Mouse (Mus musculus) heart, adult 2 months (tissue): ENCODE measurements around the gene Nrap. TPM values are rescaled to one million over a fixed set of nuclear protein-coding genes. Genes with fewer than 3 reads are reported as not detected.

Experiments
- DNase-seq, 2 experiments: peaks; one replicate each; pipeline ENCODE4 v3.0.0; 2021
- H3K27ac ChIP-seq: fragments of 200-600 bp; 2 replicates; pipeline ENCODE4 v1.8.1; 2022
- H3K27me3 ChIP-seq: fragments of 200-500 bp; 2 replicates; pipeline ENCODE4 v1.6.1; 2012; ENCODE audit warnings: mild to moderate bottlenecking, low read length, inconsistent platforms, mixed read lengths; ENCODE audit not compliant: control insufficient read depth, insufficient read depth
- H3K36me3 ChIP-seq: fragments of 200-500 bp; 2 replicates; pipeline ENCODE4 v1.6.1; 2012; ENCODE audit warnings: low read length, inconsistent platforms; ENCODE audit not compliant: control insufficient read depth, insufficient read depth
- H3K4me1 ChIP-seq: fragments of 200-500 bp; 2 replicates; pipeline ENCODE4 v1.6.1; 2011; ENCODE audit warnings: low read length; ENCODE audit not compliant: control insufficient read depth, insufficient read depth
- H3K4me3 ChIP-seq: fragments of 200-600 bp; 2 replicates; pipeline ENCODE4 v1.8.1; 2022
- H3K79me2 ChIP-seq: fragments of 200-500 bp; replicated peaks from 2 replicates; pipeline ENCODE4 v1.6.1; 2012; ENCODE audit warnings: mild to moderate bottlenecking, inconsistent platforms, low read length, moderate library complexity, mixed read lengths; ENCODE audit not compliant: control insufficient read depth, insufficient read depth
- H3K9ac ChIP-seq: fragments of 200-500 bp; 2 replicates; pipeline ENCODE4 v1.6.1; 2012; ENCODE audit warnings: low read depth, mild to moderate bottlenecking, control low read depth, inconsistent platforms, low read length, mixed read lengths
- CTCF ChIP-seq: fragments of 200-600 bp; IDR thresholded peaks from 2 replicates; pipeline ENCODE4 v1.8.1; 2022; ENCODE audit warnings: antibody characterized with exemption, mild to moderate bottlenecking, moderate library complexity
- EP300 ChIP-seq: fragments of 200-500 bp; IDR thresholded peaks from 2 replicates; pipeline ENCODE4 v1.6.1; 2011; ENCODE audit warnings: low read depth, low read length, control low read depth; ENCODE audit not compliant: insufficient read depth
- POLR2A ChIP-seq: fragments of 200-500 bp; IDR thresholded peaks from 2 replicates; pipeline ENCODE4 v1.6.1; 2011; ENCODE audit warnings: mild to moderate bottlenecking, low read depth, low read length, control low read depth; ENCODE audit not compliant: insufficient read depth
- WGBS: fragments of 180-500 bp; shearing (Covaris S2); methylation state at CpG from one replicate; pipeline ENCODE4 v1.1.7; 2018; 5-methylcytosine and 5-hydroxymethylcytosine counted together
- intact Hi-C: fragments of 180-260 bp; cut with DNase I; formaldehyde crosslinking; loops from one replicate; pipeline ENCODE4 v1.15.1; 2025
- polyA plus RNA-seq: library from polyadenylated mRNA; depleted of rRNA; stranded (reverse); fragments of >200 nt; gene quantifications from 2 replicates; pipeline ENCODE4 v1.2.3, GENCODE M21; 2012
- total RNA-seq, 2 experiments: library from RNA; stranded (reverse); gene quantifications; 2 replicates each; pipeline ENCODE4 v1.2.3; 2021

Nrap gene
- total and polyA plus RNA-seq, 3 experiments, result 135 to 420 (median 307) TPM

DNA sequence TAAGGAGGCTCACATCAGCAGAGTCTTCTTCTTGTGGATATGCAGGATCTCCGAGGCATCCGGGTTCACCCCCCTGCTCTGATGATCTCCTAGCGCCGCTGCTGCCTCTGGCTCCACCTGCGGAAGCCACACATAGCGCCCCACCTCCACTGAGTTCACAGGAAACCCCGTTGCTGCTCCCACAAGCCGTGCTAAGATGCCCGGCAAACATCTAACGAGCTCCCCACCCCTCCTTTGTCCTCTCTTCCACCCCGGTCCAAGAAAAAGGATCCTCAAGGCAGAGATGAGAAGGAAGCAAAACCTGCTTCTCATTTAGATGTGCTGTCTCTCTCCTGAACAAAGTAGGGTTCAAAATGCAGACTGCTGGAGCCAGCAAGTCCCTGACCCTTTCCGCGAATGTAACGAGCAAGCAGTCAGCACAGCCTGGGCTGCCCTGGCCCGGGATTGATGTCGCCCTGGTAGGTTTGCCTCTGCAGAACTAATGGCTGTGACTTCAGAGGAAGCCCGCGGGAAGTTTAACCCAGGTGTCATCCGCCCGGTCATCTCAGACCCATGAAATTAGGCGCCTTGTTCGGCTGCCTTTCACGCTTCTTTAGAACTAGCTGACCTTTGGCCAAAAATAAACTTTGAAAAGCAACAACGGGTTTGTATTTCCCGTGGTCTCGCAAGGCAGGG is 69.5 kb downstream of the Nrap start:
- no peak for DNase-seq
- H3K4me1 ChIP-seq, result peaks cover 2% of the 10 kb centered on the region; the same call in 1 of the 2 replicates
- intact Hi-C loops, result no loop called here
- no peaks in the 10 kb centered on the region for H3K27me3 ChIP-seq
- no peak overlapping the region for H3K27ac ChIP-seq
- no peak overlapping the region for H3K4me3 ChIP-seq
- no peaks in the 10 kb centered on the region for H3K36me3 ChIP-seq
- TF ChIP-seq CTCF, result no peak
- no peak for TF ChIP-seq POLR2A
- no peak for TF ChIP-seq EP300
- WGBS, result 48% methylated on average over 26 of the region's 26 CpGs
- H3K9ac ChIP-seq, result no peak overlapping the region
- H3K79me2 ChIP-seq, result no peaks in the 10 kb centered on the region

DNA sequence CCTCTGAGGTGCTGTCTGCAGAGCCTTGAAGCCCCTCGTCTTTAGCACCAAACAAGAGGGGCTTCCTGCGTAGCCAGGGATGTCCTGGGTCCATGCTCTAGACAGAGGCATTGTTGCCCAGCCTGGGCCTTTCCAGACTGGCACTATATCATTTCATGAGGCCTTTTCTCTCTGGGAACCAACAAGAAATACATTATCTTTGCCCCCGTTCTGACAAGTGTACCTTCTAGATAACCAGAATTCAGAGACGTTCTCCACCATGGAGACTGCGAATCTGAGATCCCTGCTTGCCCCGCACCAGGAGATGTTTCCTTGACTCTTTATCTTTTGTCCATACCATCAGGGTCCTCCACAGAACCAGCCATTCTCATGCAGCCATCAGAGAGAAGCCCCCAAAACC is 70.2 kb downstream of the Nrap start:
- Histone ChIP-seq H3K27ac (no peak overlapping the region), H3K27me3 (no peaks in the 10 kb centered on the region), H3K4me1 (no peaks in the 10 kb centered on the region), H3K9ac (no peak overlapping the region), H3K36me3 (no peaks in the 10 kb centered on the region), H3K79me2 (no peaks in the 10 kb centered on the region), H3K4me3 (no peak overlapping the region)
- TF ChIP-seq POLR2A, result no peak
- WGBS, result 78% methylated on average over 6 of the region's 6 CpGs
- no peak for DNase-seq
- intact Hi-C loops, result no loop called here

DNA sequence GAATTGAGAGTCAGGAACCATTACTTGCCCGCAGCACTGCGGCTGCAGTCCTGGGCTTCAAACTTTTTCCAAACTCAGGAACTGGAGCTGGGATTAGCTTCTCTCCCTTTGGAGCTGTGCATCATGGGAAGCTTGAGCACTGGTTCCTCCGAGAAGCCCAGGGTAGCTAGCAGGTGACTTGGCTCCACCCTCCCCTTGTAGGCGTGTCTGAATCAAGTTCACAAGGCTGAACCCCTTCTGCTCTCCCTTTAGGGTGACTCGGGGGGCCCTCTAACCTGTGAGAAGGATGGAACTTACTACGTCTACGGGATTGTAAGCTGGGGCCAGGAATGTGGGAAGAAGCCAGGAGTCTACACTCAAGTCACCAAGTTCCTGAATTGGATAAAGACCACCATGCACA is 70.6 kb downstream of the Nrap start:
- Histone ChIP-seq H3K27me3 (no peaks in the 10 kb centered on the region), H3K36me3 (no peaks in the 10 kb centered on the region), H3K79me2 (no peaks in the 10 kb centered on the region), H3K4me3 (no peak overlapping the region), H3K27ac (no peak overlapping the region), H3K9ac (no peak overlapping the region), H3K4me1 (no peaks in the 10 kb centered on the region)
- intact Hi-C loops, result no loop called here
- no peak for TF ChIP-seq CTCF
- no peak for TF ChIP-seq EP300
- no peak for TF ChIP-seq POLR2A
- DNase-seq, result no peak
- 90% methylated on average over 7 of the region's 7 CpGs for WGBS

DNA sequence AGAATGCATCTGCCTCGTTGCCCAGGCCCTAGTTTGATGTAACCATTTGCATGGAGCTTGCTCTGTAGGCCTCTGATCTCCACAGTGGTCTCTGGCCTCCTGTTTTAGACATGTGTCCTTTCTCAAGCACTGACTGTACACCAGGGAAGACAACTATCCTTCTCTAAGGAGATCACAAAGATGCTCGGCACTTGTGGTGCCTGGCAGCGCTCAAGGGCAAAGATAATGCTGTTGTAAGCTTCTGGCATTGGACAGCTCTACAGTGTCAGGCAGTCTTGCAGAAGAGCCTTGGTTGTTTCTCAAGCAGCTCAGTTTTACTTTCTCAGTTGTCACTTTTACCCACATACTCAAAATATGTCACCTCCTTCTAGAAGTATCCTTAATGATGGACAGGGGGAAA is 73.3 kb downstream of the Nrap start:
- TF ChIP-seq POLR2A (no peak), CTCF (no peak), EP300 (no peak)
- Histone ChIP-seq H3K27me3 (no peaks in the 10 kb centered on the region), H3K36me3 (no peaks in the 10 kb centered on the region), H3K79me2 (no peaks in the 10 kb centered on the region), H3K9ac (no peak overlapping the region), H3K4me3 (no peak overlapping the region), H3K4me1 (no peaks in the 10 kb centered on the region), H3K27ac (no peak overlapping the region)
- intact Hi-C loops, result no loop called here
- 60% methylated on average over 3 of the region's 3 CpGs for WGBS
- no peak for DNase-seq

DNA sequence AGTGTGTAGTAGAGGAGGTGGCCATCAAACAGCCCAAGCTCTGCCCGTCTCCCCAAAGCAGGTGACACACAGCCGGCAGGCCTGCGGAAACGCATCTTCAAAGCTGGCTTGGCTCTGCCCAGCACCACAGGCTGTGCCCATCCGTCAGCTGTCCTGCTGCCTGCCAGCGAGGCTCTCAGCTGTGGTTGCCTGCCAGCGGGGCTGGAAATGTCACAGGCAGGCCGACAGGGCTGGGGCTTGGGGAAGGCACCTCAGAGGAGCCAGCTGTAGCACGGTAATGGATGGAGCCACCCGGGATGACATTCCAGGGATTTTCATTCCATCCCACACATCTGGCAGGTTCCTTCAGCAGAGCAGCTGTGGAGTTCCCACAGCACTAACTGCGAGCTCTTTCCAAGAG is 89.0 kb downstream of the Nrap start:
- no peak overlapping the region for H3K4me3 ChIP-seq
- no peak overlapping the region for H3K27ac ChIP-seq
- H3K36me3 ChIP-seq, result no peaks in the 10 kb centered on the region
- peak; percentile 47 to 54 for DNase-seq
- WGBS, result 49% methylated on average over 11 of the region's 11 CpGs
- no peaks in the 10 kb centered on the region for H3K79me2 ChIP-seq
- no peaks in the 10 kb centered on the region for H3K27me3 ChIP-seq
- intact Hi-C loops, result no loop called here
- H3K4me1 ChIP-seq, result peaks cover 2% of the 10 kb centered on the region
- no peak for TF ChIP-seq POLR2A
- no peak for TF ChIP-seq CTCF
- no peak for TF ChIP-seq EP300
- no peak overlapping the region for H3K9ac ChIP-seq

DNA sequence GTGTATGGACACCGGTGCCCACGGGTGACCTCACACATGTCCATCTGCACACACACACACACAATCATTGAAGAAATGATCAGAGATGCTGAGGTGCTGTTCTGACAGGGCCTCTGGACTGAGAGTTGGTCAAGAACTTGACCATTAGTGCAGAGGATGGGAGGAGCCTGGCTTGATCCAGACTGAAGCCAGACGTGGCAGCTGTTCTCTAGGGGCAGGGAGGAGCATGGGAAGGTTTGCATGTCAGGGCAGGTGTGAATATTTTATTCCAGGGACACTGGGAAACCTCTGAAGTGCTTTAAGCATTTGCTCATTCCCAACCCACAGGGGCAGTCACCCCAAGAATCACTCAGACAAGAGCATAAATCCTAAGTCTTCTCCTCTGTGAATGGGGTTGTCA is 92.6 kb downstream of the Nrap start:
- intact Hi-C loops, result no loop called here
- Histone ChIP-seq H3K27ac (no peak overlapping the region), H3K36me3 (no peaks in the 10 kb centered on the region), H3K27me3 (no peaks in the 10 kb centered on the region), H3K79me2 (no peaks in the 10 kb centered on the region), H3K9ac (no peak overlapping the region), H3K4me1 (peaks cover 2% of the 10 kb centered on the region), H3K4me3 (no peak overlapping the region)
- WGBS, result 59% methylated on average over 3 of the region's 3 CpGs
- DNase-seq, result no peak
- TF ChIP-seq CTCF (no peak), EP300 (no peak), POLR2A (no peak)
